Mouse (Mus musculus): ENCODE results near the gene Hopx.
A peak's percentile ranks its signal among the peaks of the same experiment; 100 is the strongest.

Hopx gene

DNA sequence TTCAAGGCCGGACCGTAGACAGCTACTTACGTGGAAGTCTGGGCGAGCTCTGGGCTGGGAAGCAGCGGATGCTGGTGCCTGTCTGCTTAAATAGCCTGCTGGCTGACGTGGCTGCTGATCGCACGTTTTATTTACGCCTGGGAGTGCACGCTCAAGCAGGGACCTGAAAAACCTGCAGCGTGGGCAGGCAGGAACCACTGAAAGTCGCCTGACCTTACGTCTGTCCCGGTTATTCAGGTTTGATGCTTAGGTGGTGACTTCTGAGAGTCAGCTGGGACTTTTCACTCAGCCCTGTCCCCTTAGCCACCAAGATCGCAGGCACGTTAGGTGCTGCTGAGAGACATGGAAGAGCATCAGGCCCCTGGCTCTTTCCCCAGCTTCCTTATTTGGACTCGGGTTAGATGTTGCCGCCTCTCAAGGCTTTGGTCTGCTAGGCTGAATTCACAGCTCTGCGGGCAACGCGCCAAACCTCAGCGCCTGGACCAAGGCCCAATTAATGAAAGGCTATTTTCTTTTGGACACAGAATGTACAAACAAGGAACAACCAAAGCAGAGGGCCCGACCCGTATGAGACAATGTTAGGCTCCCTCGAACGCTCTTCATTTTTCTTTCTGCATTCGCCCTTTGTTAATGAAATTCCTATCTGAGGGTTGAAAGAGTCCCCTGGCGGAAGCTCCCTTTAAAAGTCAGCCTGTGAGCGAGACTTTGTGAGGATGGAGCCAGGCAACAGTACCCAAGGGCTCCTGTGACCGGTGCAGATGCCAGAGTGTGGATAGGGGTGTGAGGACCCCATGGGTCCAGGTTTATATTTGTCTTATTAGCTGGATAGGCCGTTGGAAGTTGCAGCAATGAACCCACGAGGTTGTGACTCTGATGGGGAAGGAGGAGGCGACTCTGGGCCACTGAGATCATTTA is at the start of gene Hopx:
Gene Hopx, minus strand, starts transcription at position 305 of the 915 bp plus-strand sequence.
- DNase-seq (ENCODE audit: low spot score), result peak; percentile 84

- DNase-seq (ENCODE audit: low spot score), result no peak
Observed at GRCm38 (mm10) chr5:77163597-77163996, 48.7 kb upstream of the Hopx start.

DNA sequence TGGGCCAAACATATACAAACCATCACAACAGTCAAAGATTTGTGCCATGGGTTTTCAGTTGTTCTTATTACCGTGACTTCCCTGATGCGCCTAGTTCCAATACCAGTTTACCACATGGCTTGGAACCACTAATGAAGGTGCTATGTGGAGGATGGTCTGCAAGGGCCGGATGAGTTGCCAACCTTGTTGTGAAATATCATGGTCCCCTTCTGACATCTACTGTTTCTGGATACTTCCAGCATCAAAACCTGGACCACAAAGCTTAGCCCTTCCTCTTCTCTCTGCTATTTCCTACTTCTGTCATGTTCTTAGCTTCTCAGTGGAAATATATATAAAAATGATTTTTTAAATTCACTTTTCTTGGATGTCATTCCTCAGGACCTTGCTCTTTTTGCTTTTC is 47.6 kb upstream of the Hopx start:
- DNase-seq (ENCODE audit: low spot score), result no peak

DNA sequence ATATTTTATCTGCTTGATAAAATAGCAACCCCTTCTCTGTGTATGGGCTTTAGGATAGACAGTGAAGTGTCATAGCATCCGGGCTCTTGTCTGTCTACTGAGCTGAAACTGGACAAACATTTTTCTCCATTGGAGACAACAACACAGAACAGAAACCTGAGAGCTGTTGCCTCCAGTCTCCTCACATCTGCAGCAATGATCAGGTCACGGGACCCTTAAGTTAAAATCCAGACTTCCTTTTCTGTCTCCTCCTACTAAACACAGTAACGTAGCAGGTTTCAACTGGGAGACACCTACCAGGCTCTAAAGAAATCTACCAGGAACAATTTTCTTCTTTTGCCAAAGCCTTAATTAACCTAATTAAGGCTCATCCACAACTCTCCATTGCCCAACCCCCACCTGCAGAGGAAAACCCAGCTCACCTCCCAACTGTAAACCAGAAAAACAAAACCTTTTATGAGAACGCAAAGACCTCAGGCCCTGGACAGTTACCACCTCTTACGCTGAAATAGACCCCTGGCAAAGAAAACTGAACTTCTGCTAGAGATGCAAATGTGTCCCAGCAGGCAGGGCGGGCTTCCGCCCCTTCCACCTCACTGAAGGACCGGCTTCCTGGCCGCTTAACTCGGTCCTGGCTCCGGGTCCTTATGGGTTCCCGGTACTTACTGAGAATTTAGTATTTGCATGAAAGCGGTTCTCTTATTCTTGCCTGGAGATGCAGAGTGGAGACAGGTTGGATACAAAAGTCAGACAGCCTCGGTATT is 43.0 kb upstream of the Hopx start:
- DNase-seq (ENCODE audit: low spot score), result no peak

- DNase-seq (ENCODE audit: low spot score), result no peak
Observed at GRCm38 (mm10) chr5:77156938-77157337, 42.0 kb upstream of the Hopx start.

DNA sequence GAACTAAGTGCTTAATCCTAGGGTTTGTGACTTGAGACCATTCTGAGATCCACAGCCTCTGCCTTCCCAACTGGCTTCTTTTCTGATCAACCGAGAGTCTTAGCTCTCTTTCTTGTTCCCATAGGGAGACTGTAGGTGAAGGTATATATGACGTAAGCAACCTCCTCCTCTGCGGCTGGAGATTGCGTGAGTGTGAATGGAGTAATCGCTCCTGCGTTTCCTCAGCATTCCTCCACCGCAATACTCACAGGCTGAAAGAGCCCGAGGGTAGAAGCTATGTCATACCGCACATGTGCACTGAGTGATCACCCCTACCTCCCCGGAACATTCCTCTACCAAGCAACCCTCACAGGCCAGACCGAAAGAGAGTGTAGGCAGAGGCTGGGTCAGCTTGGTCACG is 40.6 kb upstream of the Hopx start:
- no peak for DNase-seq (ENCODE audit: low spot score)

- no peak for DNase-seq (ENCODE audit: low spot score)
Observed at GRCm38 (mm10) chr5:77154812-77155211, 39.9 kb upstream of the Hopx start.

- no peak for DNase-seq (ENCODE audit: low spot score)
Observed at GRCm38 (mm10) chr5:77151738-77152137, 36.8 kb upstream of the Hopx start.

GRCm38 (mm10) chr5:77151075-77151474 is 36.2 kb upstream of the Hopx start:
- DNase-seq (ENCODE audit: low spot score), result no peak

- no peak for DNase-seq (ENCODE audit: low spot score)
Observed at GRCm38 (mm10) chr5:77148021-77148621, 33.2 kb upstream of the Hopx start.

DNA sequence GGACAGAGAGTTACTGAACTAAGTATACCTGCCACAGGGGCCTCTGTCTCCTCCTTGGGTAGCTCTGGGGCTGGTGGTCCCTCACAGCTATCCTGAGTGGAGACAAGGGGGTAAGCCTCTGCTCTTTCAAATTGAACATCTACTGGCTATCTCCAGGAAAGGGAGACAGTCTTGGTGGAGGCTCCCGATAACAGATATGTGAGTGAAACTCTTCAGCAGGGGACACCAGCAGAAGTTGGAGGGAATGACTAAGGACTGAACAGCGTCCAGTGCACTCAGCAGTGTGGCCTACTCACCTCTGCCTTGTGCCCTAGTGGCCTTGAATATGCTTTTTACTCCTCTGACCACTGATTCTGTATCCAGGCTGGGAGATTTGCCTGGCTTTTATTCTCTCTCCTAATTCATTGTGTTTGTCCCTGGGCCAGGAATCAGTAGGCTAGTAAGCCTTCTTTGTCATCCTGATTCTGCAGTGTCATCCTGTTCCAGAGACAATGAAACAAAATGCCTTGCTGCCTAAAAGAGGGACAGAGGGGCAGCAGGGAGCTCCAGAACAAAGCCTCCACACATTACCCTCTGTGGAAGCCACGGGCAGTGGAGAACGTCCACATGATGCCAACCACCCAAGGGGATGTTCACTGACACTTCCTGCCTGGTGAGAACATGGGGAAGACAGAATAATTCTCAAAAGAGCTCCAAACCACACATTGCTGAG is 31.7 kb upstream of the Hopx start:
- DNase-seq (ENCODE audit: low spot score), result no peak

GRCm38 (mm10) chr5:77144647-77145046 is 29.7 kb upstream of the Hopx start:
- no peak for DNase-seq (ENCODE audit: low spot score)

GRCm38 (mm10) chr5:77143076-77143475 is 28.2 kb upstream of the Hopx start:
- DNase-seq (ENCODE audit: low spot score), result no peak

DNA sequence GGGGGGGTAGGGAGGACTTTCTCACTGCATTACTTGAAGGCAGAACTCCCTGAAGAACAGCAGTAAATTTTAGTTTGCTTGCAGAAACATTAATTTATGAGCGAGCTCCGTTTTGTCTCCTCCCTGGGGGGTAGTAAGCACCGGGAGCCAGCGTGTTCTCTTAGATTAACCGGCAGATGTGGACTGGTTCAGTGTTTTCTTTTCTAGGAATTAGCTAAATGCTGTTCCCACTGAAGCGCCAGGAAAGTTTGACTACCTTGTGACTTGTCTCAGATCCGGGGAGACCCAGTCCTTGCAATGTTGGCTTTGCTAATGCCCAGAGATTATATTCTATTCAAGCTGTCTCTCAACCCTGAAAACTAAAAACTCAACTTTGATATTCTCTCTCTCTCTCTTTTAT is 26.4 kb upstream of the Hopx start:
- DNase-seq (ENCODE audit: low spot score), result no peak

- no peak for DNase-seq (ENCODE audit: low spot score)
Observed at GRCm38 (mm10) chr5:77140861-77141260, 25.9 kb upstream of the Hopx start.

- no peak for DNase-seq (ENCODE audit: low spot score)
Observed at GRCm38 (mm10) chr5:77140108-77140507, 25.2 kb upstream of the Hopx start.

DNA sequence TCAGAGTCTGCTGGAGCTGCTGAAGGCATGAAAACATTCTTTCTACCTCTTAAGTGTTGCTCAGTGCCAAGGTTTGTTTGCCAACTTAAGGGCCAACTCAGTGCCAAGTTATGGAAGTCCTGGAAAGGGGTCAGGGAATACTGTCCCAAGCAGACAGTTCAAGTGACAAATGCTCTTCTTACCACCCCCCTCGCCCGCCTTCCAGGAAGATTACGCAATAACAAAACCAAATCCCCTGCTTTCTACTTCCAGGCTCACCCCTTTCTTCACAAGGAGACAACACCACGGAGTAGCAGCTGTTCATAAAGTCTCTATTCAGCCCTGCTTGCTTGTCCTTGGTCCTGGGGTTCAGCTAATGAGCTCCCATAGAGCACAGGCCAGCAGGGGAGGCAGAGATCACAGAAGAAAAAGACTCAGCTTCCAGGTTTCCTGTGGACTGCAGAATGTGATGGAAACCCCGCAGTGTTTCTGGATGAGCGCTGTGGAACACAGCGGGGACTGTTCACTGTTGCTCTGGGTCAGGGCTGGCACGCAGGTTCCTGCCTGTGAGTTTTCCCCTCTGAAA is 22.9 kb upstream of the Hopx start:
- DNase-seq (ENCODE audit: low spot score), result peak; percentile 25

DNA sequence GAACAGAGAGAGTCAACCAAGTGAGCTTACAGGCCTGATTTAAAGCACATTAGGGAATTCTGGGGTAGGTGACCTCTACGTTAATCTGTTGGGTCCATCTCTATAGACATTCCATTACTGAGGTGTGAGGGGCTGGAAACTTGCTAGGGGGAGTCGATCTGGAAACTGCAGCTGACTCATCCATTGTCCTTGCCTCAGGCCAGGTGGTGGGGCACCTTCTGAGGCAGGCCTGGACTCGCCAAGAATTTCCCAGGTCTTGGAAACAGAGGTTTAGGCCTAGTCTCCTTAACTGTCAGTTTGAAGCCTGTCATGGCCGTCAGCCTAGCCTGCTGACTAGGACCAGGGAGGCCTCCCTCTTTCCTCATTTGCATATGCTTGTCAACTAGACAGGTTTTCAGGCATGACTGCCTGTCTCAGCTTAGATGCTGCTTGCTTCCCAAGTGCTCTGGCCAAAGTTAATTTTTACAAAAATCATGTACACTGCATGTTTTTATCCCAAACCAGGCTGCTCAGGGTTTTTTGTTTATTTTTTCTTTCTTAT is 21.8 kb upstream of the Hopx start:
- DNase-seq (ENCODE audit: low spot score), result no peak

DNA sequence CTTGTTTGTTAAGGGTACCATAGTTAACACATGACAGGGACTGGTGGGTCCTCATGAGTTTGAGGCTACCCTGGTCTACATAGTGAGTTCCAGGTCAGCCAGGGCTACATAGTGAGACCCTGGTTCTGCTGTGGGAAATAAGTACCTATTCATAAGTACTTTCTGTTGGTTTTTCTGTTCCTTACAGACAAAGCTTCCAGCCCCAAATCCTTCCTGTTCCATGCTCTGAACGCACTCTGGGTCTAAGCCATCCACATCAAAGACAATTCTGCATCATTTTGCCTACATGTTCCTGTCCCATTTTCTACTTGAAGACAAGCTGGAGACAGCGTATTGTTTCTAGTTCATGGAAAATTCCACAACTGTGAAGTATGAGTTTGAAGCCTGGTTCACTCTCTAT is 20.0 kb upstream of the Hopx start:
- no peak for DNase-seq (ENCODE audit: low spot score)

DNA sequence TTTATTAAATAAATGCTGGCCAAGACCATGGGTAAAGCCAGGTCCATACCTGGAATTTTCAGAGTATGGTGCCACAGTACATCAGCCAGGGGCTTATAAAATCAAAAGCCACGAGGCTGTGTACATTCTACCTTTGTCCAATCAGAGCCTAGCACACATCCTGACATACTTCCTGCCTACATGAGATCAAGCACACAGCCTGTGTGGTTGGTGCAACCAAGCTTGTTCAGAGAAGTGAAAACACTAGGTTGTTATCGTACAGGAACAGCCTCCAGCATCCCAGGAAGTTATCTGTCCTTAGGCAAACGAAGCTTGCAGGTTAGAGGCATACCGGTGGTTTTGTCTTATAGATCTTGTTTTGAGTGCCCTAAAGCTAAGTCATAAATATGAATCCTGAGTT is 19.5 kb upstream of the Hopx start:
- no peak for DNase-seq (ENCODE audit: low spot score)

GRCm38 (mm10) chr5:77133960-77134359 is 19.0 kb upstream of the Hopx start:
- no peak for DNase-seq (ENCODE audit: low spot score)
